Mouse (Mus musculus) G1E (cell line): ENCODE data around the gene Atf7ip. TPM values are rescaled to one million over a fixed set of nuclear protein-coding genes. Genes with fewer than 3 reads are reported as not detected.

Experiments used
- ATAC-seq: 2 replicates; pipeline ENCODE4 v1.8.0; 2016; ENCODE audit warnings: mild to moderate bottlenecking; ENCODE audit not compliant: insufficient number of reproducible peaks, poor library complexity, low FRiP score, severe bottlenecking; ENCODE audit errors: extremely low read depth
- DNase-seq: peaks from one replicate; pipeline ENCODE4 v3.0.0; 2012; ENCODE audit warnings: low spot score
- H3K27me3 ChIP-seq: 2 replicates; pipeline ENCODE4 v1.6.1; 2012; ENCODE audit warnings: mild to moderate bottlenecking, low read length, inconsistent platforms; ENCODE audit not compliant: insufficient read depth
- H3K36me3 ChIP-seq: replicated peaks from 2 replicates; pipeline ENCODE3; 2012; ENCODE audit warnings: mild to moderate bottlenecking, inconsistent platforms
- H3K4me1 ChIP-seq: 2 replicates; pipeline ENCODE4 v1.6.1; 2012; ENCODE audit warnings: low read depth, low read length, inconsistent platforms, mixed read lengths; ENCODE audit not compliant: insufficient read depth
- H3K4me3 ChIP-seq: 2 replicates; pipeline ENCODE4 v1.5.1; 2012; ENCODE audit warnings: low read depth, mild to moderate bottlenecking, inconsistent platforms, low read length, moderate library complexity, mixed read lengths
- H3K9me3 ChIP-seq: replicated peaks from 2 replicates; pipeline ENCODE4 v1.6.1; 2012; ENCODE audit warnings: inconsistent platforms
- CTCF ChIP-seq: IDR thresholded peaks from 2 replicates; pipeline ENCODE4 v1.5.1; 2012; ENCODE audit warnings: low read depth, low read length, inconsistent platforms, mixed read lengths
- GATA1 ChIP-seq: IDR thresholded peaks from 2 replicates; pipeline ENCODE4 v1.6.1; 2012; ENCODE audit warnings: borderline replicate concordance, low read length, inconsistent platforms, mixed read lengths
- GATA2 ChIP-seq: IDR thresholded peaks from 2 replicates; pipeline ENCODE4 v1.6.1; 2012; ENCODE audit warnings: low read depth, low read length, inconsistent platforms, borderline replicate concordance
- POLR2AphosphoS5 ChIP-seq: IDR thresholded peaks from 2 replicates; pipeline ENCODE4 v1.6.1; 2012; ENCODE audit warnings: low read depth, low read length, inconsistent platforms; ENCODE audit not compliant: insufficient replicate concordance
- TAL1 ChIP-seq: conservative IDR thresholded peaks from 2 replicates; pipeline ENCODE4 v1.6.1; 2012; ENCODE audit warnings: low read depth, low read length, inconsistent platforms, mixed read lengths
- polyA plus RNA-seq: library from polyadenylated mRNA; stranded (reverse); fragments of >175 nt; gene quantifications from 2 replicates; pipeline ENCODE4 v1.2.3, GENCODE M21; 2012
- total RNA-seq, 2 experiments: library from RNA; stranded (forward) in 1 of 2; stranded (reverse) in 1 of 2; fragments of 200-1000 nt in 1 of 2; fragments of >200 nt in 1 of 2; fragmentation: Nextera tagmentation in 1 of 2; gene quantifications; 2 replicates each; pipeline ENCODE4 v1.2.3; 2014 to 2017

Atf7ip gene
- total and polyA plus RNA-seq, 3 experiments = 24.2 to 192 (median 34.6) TPM

DNA sequence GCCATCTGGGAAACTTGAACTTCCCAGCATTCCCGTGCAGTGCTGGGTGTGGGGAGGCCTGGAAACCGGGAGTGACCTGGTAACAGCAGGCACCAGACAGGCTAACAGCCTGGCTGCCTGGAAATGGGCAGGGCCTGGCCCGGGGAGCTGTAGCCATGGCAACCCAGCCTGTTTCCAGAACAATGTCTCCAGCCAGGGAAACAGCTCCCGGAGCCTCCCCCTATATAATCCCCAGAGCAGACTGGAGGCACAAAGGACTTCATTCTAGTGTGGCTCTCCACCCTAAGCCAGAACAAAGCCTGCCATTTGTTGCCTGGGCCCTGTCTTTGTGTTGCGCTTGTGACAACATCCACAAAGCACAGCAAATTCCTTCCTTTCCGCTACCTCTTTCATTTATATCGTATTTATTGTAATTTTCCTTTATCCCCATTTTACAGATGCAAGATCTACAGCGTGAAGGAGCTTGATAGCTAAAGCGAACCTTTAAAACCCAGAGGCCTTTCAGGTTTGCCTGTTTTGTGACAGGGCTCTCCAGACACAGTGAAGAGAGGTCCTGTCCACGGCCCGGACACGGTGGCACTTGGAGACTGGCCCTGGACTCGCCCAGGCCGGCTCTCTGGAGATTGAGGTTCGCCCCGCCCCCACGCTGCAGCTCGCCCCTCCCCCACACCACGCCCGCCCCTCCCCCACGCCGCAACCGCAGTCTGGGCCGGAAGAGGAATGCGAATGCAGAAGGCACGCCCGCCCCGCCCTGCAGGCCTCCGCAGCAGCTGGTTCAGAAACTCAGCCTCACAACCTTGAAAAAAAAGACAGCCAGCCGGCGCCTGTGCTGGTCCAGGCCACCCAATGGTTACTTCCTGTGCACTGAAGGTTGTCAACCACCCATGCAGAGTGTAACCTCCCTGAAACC is 35.4 kb upstream of the Atf7ip start:
- H3K36me3 ChIP-seq = no peaks in the 10 kb centered on the region
- no peaks in the 10 kb centered on the region for H3K27me3 ChIP-seq
- TF ChIP-seq CTCF (no peak), GATA2 (no peak), TAL1 (no peak), POLR2AphosphoS5 (no peak), GATA1 (no peak)
- peaks cover 83% of the 10 kb centered on the region for H3K4me1 ChIP-seq
- DNase-seq (peak; percentile 63), ATAC-seq (peak; percentile 25)
- peak overlapping the region; percentile 56; the same call in 1 of the 2 replicates for H3K4me3 ChIP-seq
- H3K9me3 ChIP-seq = 0 out of 2 replicates have a peak, but pooled peaks cover 5% of the 10 kb centered on the region

- no peak overlapping the region for H3K4me3 ChIP-seq
- ATAC-seq = no peak
- peaks cover 77% of the 10 kb centered on the region for H3K4me1 ChIP-seq
- no peak for DNase-seq
- TF ChIP-seq GATA1 (no peak), CTCF (no peak), TAL1 (no peak), GATA2 (no peak), POLR2AphosphoS5 (no peak)
- H3K9me3 ChIP-seq = 0 out of 2 replicates have a peak, but pooled peaks cover 5% of the 10 kb centered on the region
- H3K27me3 ChIP-seq = no peaks in the 10 kb centered on the region
- no peaks in the 10 kb centered on the region for H3K36me3 ChIP-seq
Observed at GRCm38 (mm10) chr6:136471601-136472000, 34.4 kb upstream of the Atf7ip start.

DNA sequence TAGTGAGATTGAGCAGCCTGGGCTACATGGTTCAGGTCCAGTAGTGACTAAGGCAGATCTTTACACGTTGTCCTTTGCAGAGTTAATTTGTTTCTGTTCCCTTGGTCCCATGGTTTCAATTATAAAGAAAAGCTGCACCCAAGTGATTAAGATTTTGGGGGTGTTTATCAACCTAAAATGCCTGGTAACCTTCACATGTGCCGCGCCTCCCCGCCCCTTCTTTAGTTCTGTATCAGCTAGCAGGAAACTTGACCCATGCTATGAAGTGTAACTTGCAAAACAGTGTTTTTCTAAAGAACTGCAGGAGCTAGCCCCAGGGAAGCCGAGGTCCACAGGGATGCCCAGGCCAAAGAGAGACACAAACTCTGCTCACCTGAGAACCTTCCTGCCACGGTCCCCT is 33.2 kb upstream of the Atf7ip start:
- Histone ChIP-seq H3K36me3 (no peaks in the 10 kb centered on the region), H3K27me3 (no peaks in the 10 kb centered on the region), H3K9me3 (0 out of 2 replicates have a peak, but pooled peaks cover 5% of the 10 kb centered on the region), H3K4me3 (peak overlapping the region; percentile 46; the same call in 1 of the 2 replicates), H3K4me1 (peaks cover 66% of the 10 kb centered on the region)
- ATAC-seq (peak; percentile 1; the same call in 1 of the 2 replicates), DNase-seq (no peak)
- peak; percentile 47 for TF ChIP-seq TAL1
- TF ChIP-seq POLR2AphosphoS5 = no peak
- TF ChIP-seq GATA2 = no peak
- TF ChIP-seq GATA1 = no peak
- TF ChIP-seq CTCF = no peak

DNA sequence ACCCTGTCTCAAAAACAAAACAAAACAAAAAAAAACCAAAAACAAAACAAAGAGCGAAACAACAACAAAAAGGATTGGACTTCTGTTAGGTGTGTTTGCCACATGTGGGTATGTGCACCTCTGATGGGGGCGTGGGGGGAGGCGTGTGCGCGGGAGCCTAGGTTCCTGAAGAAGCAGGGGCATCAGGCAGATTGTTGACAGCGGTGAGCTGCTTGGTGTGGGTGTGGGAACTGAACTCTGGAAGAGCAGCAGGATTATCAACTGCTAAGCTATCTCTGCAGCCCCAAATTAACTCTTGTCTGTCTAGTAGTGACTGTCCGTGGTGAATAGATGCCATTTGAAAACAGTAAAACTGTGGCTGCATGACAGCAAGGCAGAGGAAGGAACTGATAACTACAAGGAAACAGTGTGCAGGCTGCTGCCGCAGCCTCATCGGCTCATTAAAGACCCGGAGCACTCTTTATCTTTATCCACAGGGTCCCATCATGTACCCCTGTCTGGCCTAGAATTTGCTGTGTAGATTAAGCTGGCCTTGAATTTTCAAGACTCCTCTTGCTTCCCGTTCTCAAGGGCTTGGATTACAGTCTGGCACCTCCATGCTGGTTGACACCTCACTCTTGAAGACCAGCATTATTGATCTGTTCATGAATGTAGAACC is 32.4 kb upstream of the Atf7ip start:
- H3K4me1 ChIP-seq = peaks cover 62% of the 10 kb centered on the region
- H3K36me3 ChIP-seq = no peaks in the 10 kb centered on the region
- H3K27me3 ChIP-seq = no peaks in the 10 kb centered on the region
- H3K4me3 ChIP-seq = peak overlapping the region; percentile 50; the same call in 1 of the 2 replicates
- TF ChIP-seq GATA2 = no peak
- peak; percentile 44 for TF ChIP-seq TAL1
- ATAC-seq (peak; percentile 6; the same call in 1 of the 2 replicates), DNase-seq (no peak)
- 0 out of 2 replicates have a peak, but pooled peaks cover 5% of the 10 kb centered on the region for H3K9me3 ChIP-seq

- Histone ChIP-seq H3K4me3 (no peak overlapping the region), H3K4me1 (peaks cover 45% of the 10 kb centered on the region), H3K9me3 (no peaks in the 10 kb centered on the region), H3K36me3 (no peaks in the 10 kb centered on the region), H3K27me3 (no peaks in the 10 kb centered on the region)
- DNase-seq = no peak
- ATAC-seq = no peak
- no peak for TF ChIP-seq POLR2AphosphoS5
- no peak for TF ChIP-seq CTCF
- TF ChIP-seq TAL1 = no peak
- no peak for TF ChIP-seq GATA1
- no peak for TF ChIP-seq GATA2
Observed at GRCm38 (mm10) chr6:136475171-136475860, 30.7 kb upstream of the Atf7ip start.

GRCm38 (mm10) chr6:136477878-136478277 is 28.1 kb upstream of the Atf7ip start:
- ATAC-seq (no peak), DNase-seq (no peak)
- no peak overlapping the region for H3K4me3 ChIP-seq
- TF ChIP-seq TAL1 (no peak), POLR2AphosphoS5 (no peak), GATA1 (no peak), GATA2 (no peak)
- H3K27me3 ChIP-seq = no peaks in the 10 kb centered on the region
- peaks cover 21% of the 10 kb centered on the region for H3K4me1 ChIP-seq
- peaks cover 8% of the 10 kb centered on the region for H3K9me3 ChIP-seq
- H3K36me3 ChIP-seq = no peaks in the 10 kb centered on the region
